Mouse (Mus musculus): ENCODE results near the gene Tpo.

Gene Tpo

GRCm38 (mm10) chr12:30015501-30015900 lies 116.9 kb downstream of the Tpo start:
- DNase-seq: no peak

GRCm38 (mm10) chr12:30008741-30009140 lies 123.7 kb downstream of the Tpo start:
- DNase-seq: no peak

DNA sequence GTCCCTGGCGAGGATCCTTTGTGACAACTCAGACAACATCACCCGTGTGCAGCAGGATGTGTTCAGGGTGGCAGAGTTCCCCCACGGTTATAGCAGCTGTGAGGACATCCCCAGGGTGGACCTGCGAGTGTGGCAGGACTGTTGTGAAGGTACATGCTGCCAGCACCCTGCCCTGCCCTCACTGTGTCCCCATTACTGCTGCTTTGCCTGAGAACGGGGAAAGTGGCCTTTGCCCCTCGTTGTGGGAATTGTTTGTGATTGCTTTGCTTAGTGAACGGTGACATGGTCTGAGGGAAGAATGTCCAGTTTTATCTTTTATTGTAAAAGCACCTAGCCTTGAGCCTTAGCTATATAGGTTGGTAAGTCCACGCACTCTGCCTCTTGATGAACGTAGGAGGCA lies 125.8 kb downstream of the Tpo start:
- DNase-seq: no peak

All from heart, adult 11 months (tissue).